ENCODE assay signal across 14 mouse cellular contexts in the genomic region with DNA sequence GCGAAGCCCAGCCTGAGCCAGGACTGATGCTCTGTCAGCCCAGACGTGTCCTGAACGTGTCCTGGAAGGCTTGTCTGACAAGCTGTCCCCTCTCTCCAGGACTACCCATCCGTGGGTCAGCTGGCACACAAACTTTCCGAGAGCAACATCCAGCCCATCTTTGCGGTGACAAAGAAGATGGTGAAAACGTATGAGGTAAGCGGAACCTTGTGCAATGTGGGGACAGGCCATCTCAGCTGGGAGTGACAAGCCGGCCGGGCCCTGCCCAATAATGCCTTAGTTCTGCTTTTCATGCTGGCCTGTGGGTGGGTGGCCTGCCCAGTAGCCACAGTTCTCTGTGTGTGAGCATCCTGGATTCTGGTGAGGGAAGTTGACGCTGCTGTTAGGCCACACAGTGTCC. TPM values are rescaled to one million over a fixed set of nuclear protein-coding genes. Genes with fewer than 3 reads are reported as not detected.
DNase-seq lines count a peak whose midpoint lies in the region; ATAC-seq and TF ChIP-seq lines count a peak whose summit lies in the region.
"Had no signal": no experiment of that assay in that cellular context is flagged by ENCODE, and none has a peak within 500 bp of the region (broad histone marks: within the 10 kb centered on the region; RNA-seq: fewer than 3 reads in every experiment).

No protein-coding gene starts in this region.

- no peak overlapping the region for H3K27ac ChIP-seq in hindbrain, embryonic 12.5 days
- H3K27ac ChIP-seq: limb, embryonic 13.5 days; midbrain, embryonic 12.5 days had no signal

- H3K4me3 ChIP-seq in lung, adult 2 months (replicated peaks; ENCODE audit: extremely low read depth, low read depth, low read length), result no peak overlapping the region
- H3K4me3 ChIP-seq in hindbrain, embryonic 12.5 days, result no peak overlapping the region
- H3K4me3 ChIP-seq: limb, embryonic 13.5 days; midbrain, embryonic 12.5 days had no signal

- no peaks in the 10 kb centered on the region for H3K4me1 ChIP-seq in lung, adult 2 months (ENCODE audit: control insufficient read depth, insufficient read depth, low read length)
- no peaks in the 10 kb centered on the region for H3K4me1 ChIP-seq in hindbrain, embryonic 12.5 days
- H3K4me1 ChIP-seq: limb, embryonic 13.5 days; midbrain, embryonic 12.5 days had no signal

- 70% methylated on average over 11 of the region's 11 CpGs for WGBS in lung, adult 2 months
- WGBS in hindbrain, embryonic 12.5 days, result 75% methylated on average over 11 of the region's 11 CpGs

- H3K4me2 ChIP-seq in hindbrain, embryonic 12.5 days (replicated peaks), result no peak overlapping the region
- H3K4me2 ChIP-seq: limb, embryonic 13.5 days; midbrain, embryonic 12.5 days had no signal

- TF ChIP-seq CTCF in lung, adult 2 months (IDR thresholded peaks at IDR 0.05; ENCODE audit: insufficient read depth, low read length), result no peak

- H3K27me3 ChIP-seq in hindbrain, embryonic 12.5 days, result 0 out of 2 replicates have a peak, but pooled peaks cover 2% of the 10 kb centered on the region
- H3K27me3 ChIP-seq: limb, embryonic 13.5 days; midbrain, embryonic 12.5 days had no signal

- DNase-seq in gastrocnemius, adult 18-20 months (ENCODE audit: low spot score), result peak; percentile 37
- DNase-seq in gastrocnemius, adult 8-10 months (ENCODE audit: low spot score in 2 of 2), result no peak
- peak; percentile 60 to 67 for DNase-seq in lung, adult 18-20 months
- DNase-seq in lung, adult 2 months, result no peak
- DNase-seq in lung, postnatal 25 days (ENCODE audit: low spot score), result peak; percentile 71
- DNase-seq in kidney, adult 11 months, result no peak
- no peak for DNase-seq in layer of hippocampus, adult 18-20 months (ENCODE audit: low spot score in 2 of 2)
- DNase-seq: cerebellum, adult 11-12 months; right cerebral cortex, postnatal 25 days had no signal

- TF ChIP-seq POLR2A in lung, adult 2 months (IDR thresholded peaks at IDR 0.05; ENCODE audit: borderline replicate concordance, extremely low read depth, low read depth, low read length), result no peak

- no peaks in the 10 kb centered on the region for H3K9me3 ChIP-seq in hindbrain, embryonic 12.5 days (replicated peaks)
- H3K9me3 ChIP-seq: limb, embryonic 13.5 days; midbrain, embryonic 12.5 days had no signal

- no peak overlapping the region for H3K9ac ChIP-seq in hindbrain, embryonic 12.5 days
- H3K9ac ChIP-seq: limb, embryonic 13.5 days; midbrain, embryonic 12.5 days had no signal

- ATAC-seq in hindbrain, embryonic 12.5 days (ENCODE audit: low FRiP score), result no peak
- ATAC-seq: intestine, postnatal 0 days had no signal

- no peaks in the 10 kb centered on the region for H3K36me3 ChIP-seq in hindbrain, embryonic 12.5 days
- H3K36me3 ChIP-seq: limb, embryonic 13.5 days; midbrain, embryonic 12.5 days had no signal

RNA-seq across cellular contexts. Expression of gene Itgb2, which starts 20.8 kb away (rescaled TPM):
- total RNA-seq in gastrocnemius, adult 18-20 months (2021), result 1 to 10 TPM; 1.4 to 1.7 TPM
- total RNA-seq in gastrocnemius, adult 8-10 months (2022), result under 1 TPM; 0.48 to 0.99 (median 0.88) TPM
- 69.9 and 91.7 TPM in 2 replicates for polyA plus RNA-seq in lung, adult 2 months (2012; rRNA removed)
- polyA plus RNA-seq in hindbrain, embryonic 12.5 days (2016; fragmentation: Nextera tagmentation; extraction: Ambion mirVana), result 0.70 and 1.6 TPM in 2 replicates
- 1 to 10 TPM; 3.6 to 4.5 TPM for total RNA-seq in layer of hippocampus, adult 18-20 months (2021)

RNA-seq across cellular contexts. Expression of gene Pttg1ip, which starts 30.6 kb away (rescaled TPM):
- 10 to 100 TPM; 23.0 to 33.6 TPM for total RNA-seq in gastrocnemius, adult 18-20 months (2021)
- total RNA-seq in gastrocnemius, adult 8-10 months (2022), result 10 to 100 TPM; 15.4 to 30.1 (median 25.8) TPM
- 199 and 223 TPM in 2 replicates for polyA plus RNA-seq in lung, adult 2 months (2012; rRNA removed)
- 77.2 and 78.8 TPM in 2 replicates for polyA plus RNA-seq in hindbrain, embryonic 12.5 days (2016; fragmentation: Nextera tagmentation; extraction: Ambion mirVana)
- 10 to 100 TPM; 69.2 to 78.2 TPM for total RNA-seq in layer of hippocampus, adult 18-20 months (2021)

RNA-seq across cellular contexts. Expression of gene Fam207a, which starts 35.3 kb away (rescaled TPM):
- total RNA-seq in gastrocnemius, adult 18-20 months (2021), result 1 to 10 TPM; 6.9 to 8.7 TPM
- total RNA-seq in gastrocnemius, adult 8-10 months (2022), result 1 to 10 TPM; 4.4 to 7.3 (median 5.9) TPM
- polyA plus RNA-seq in lung, adult 2 months (2012; rRNA removed), result 24.6 and 24.7 TPM in 2 replicates
- 47.3 and 48.0 TPM in 2 replicates for polyA plus RNA-seq in hindbrain, embryonic 12.5 days (2016; fragmentation: Nextera tagmentation; extraction: Ambion mirVana)
- 10 to 100 TPM; 37.6 to 40.5 TPM for total RNA-seq in layer of hippocampus, adult 18-20 months (2021)

RNA-seq across cellular contexts. Expression of gene Sumo3, which starts 55.0 kb away (rescaled TPM):
- total RNA-seq in gastrocnemius, adult 18-20 months (2021), result 10 to 100 TPM; 44.5 to 47.4 TPM
- 10 to 100 TPM; 38.7 to 59.9 (median 41.6) TPM for total RNA-seq in gastrocnemius, adult 8-10 months (2022)
- polyA plus RNA-seq in lung, adult 2 months (2012; rRNA removed), result 201 and 261 TPM in 2 replicates
- polyA plus RNA-seq in hindbrain, embryonic 12.5 days (2016; fragmentation: Nextera tagmentation; extraction: Ambion mirVana), result 276 and 287 TPM in 2 replicates
- 100 to 1,000 TPM; 144 to 147 TPM for total RNA-seq in layer of hippocampus, adult 18-20 months (2021)

RNA-seq across cellular contexts. Expression of gene Gm49325, which starts 55.1 kb away (rescaled TPM):
- total RNA-seq in gastrocnemius, adult 18-20 months (2021), result 10 to 100 TPM in 1 of 2 experiments, 1 to 10 TPM in 1; 8.6 to 11.4 TPM
- 10 to 100 TPM in 2 of 4 experiments, 1 to 10 TPM in 2; 5.7 to 18.3 (median 11.6) TPM for total RNA-seq in gastrocnemius, adult 8-10 months (2022)
- polyA plus RNA-seq in lung, adult 2 months (2012; rRNA removed), result not detected in 2 replicates
- polyA plus RNA-seq in hindbrain, embryonic 12.5 days (2016; fragmentation: Nextera tagmentation; extraction: Ambion mirVana), result 13.2 and 13.3 TPM in 2 replicates
- total RNA-seq in layer of hippocampus, adult 18-20 months (2021), result 10 to 100 TPM; 31.6 to 32.6 TPM
- polyA plus RNA-seq: large intestine, adult 2 months had no signal

Comparison
In these comparisons a context has a peak if more than half of its experiments do, and no peak if none do; other contexts are left out.
1. DNase-seq: peak in gastrocnemius, adult 18-20 months (single experiment), lung, adult 18-20 months (2 of 2) and lung, postnatal 25 days (single experiment); none in gastrocnemius, adult 8-10 months (0 of 2), lung, adult 2 months (single experiment), kidney, adult 11 months (single experiment) and layer of hippocampus, adult 18-20 months (0 of 2).